Mouse (Mus musculus): ENCODE data around the gene Tvp23b.

Gene Tvp23b

GRCm38 (mm10) chr11:62901699-62902323 lies 22.6 kb downstream of the Tvp23b start:
- peak; percentile 38 for DNase-seq

GRCm38 (mm10) chr11:62903871-62904495 lies 24.7 kb downstream of the Tvp23b start:
- DNase-seq = no peak

GRCm38 (mm10) chr11:62909720-62910306 lies 30.6 kb downstream of the Tvp23b start:
- DNase-seq = no peak

GRCm38 (mm10) chr11:62911362-62911761 lies 32.1 kb downstream of the Tvp23b start:
- DNase-seq = no peak

- DNase-seq = no peak
Measured at GRCm38 (mm10) chr11:62913141-62913540, 33.9 kb downstream of the Tvp23b start.

- no peak for DNase-seq
Measured at GRCm38 (mm10) chr11:62914532-62914931, 35.3 kb downstream of the Tvp23b start.

GRCm38 (mm10) chr11:62915486-62915885 lies 36.2 kb downstream of the Tvp23b start:
- DNase-seq = no peak

- DNase-seq = no peak
Measured at GRCm38 (mm10) chr11:62916765-62917164, 37.5 kb downstream of the Tvp23b start.

GRCm38 (mm10) chr11:62919946-62920742 lies 40.9 kb downstream of the Tvp23b start:
- DNase-seq = no peak

- no peak for DNase-seq
Measured at GRCm38 (mm10) chr11:62920743-62921050, 41.4 kb downstream of the Tvp23b start.

GRCm38 (mm10) chr11:62921052-62921977 lies 42.1 kb downstream of the Tvp23b start:
- peak; percentile 81 for DNase-seq

GRCm38 (mm10) chr11:62924091-62924761 lies 45.0 kb downstream of the Tvp23b start:
- no peak for DNase-seq

GRCm38 (mm10) chr11:62929799-62930198 lies 50.5 kb downstream of the Tvp23b start:
- DNase-seq = peak; percentile 80

GRCm38 (mm10) chr11:62930574-62930973 lies 51.3 kb downstream of the Tvp23b start:
- DNase-seq = no peak

GRCm38 (mm10) chr11:62931141-62931540 lies 51.9 kb downstream of the Tvp23b start:
- DNase-seq = no peak

- DNase-seq = no peak
Measured at GRCm38 (mm10) chr11:62933099-62933498, 53.8 kb downstream of the Tvp23b start.

GRCm38 (mm10) chr11:62934795-62935514 lies 55.7 kb downstream of the Tvp23b start:
- no peak for DNase-seq

GRCm38 (mm10) chr11:62937986-62938385 lies 58.7 kb downstream of the Tvp23b start:
- no peak for DNase-seq

- no peak for DNase-seq
Measured at GRCm38 (mm10) chr11:62938921-62939320, 59.7 kb downstream of the Tvp23b start.

GRCm38 (mm10) chr11:62940176-62940575 lies 60.9 kb downstream of the Tvp23b start:
- no peak for DNase-seq

GRCm38 (mm10) chr11:62943538-62943937 lies 64.3 kb downstream of the Tvp23b start:
- DNase-seq = no peak

Data from kidney, adult 11 months (tissue).